Mouse (Mus musculus) c-Kit-positive CD71-positive TER-119-negative erythroid progenitor cells, embryonic 14.5 days (primary cell): ENCODE data around the gene Mrps36.
"Not testable (repeated sequence)": the region's sequence is repeated elsewhere in the genome, so short reads cannot be mapped to it uniquely, and the experiment has no call there.

ENCODE experiments used
- DNase-seq: peaks from one replicate; pipeline ENCODE4 v3.0.0-alpha.2; 2013; ENCODE audit warnings: low read depth

The Mrps36 gene

DNA sequence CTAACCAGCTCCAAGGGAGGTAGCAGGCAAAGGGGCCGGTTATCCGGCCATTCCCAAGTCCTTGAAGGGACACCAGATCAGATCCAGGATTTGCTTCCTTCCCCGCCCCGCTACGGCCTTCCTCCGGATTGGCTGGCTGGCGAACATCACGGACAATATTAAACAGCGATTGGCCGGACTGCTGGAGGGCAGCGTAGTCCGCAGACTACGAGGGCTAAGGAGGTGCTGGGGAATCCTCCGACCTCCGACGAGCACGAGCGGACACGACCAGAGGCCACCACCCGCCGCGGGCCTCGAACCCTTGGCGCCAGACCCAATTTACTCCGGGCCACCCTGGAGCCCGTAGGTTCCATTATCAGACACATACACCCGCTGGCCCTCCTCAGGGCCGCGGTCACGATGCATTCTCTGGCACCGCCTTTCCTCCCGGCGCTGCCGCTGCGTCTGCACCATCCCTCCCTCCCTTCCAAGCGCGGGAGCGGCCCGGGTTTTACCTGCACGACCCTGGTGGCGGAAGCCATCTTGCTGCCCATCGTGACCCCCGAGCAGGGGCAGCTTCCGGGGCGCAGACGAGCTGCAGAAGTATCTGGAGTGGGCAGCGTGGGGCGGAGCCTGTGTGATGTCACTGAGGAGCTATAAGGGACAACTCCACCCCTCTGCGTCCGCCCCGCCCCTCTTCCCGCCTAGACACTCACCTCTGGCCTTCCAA is at the start of gene Mrps36:
Gene Mrps36 (minus strand): TSS at position 624 of the 709 bp plus-strand sequence.
- DNase-seq: peak; percentile 95

DNA sequence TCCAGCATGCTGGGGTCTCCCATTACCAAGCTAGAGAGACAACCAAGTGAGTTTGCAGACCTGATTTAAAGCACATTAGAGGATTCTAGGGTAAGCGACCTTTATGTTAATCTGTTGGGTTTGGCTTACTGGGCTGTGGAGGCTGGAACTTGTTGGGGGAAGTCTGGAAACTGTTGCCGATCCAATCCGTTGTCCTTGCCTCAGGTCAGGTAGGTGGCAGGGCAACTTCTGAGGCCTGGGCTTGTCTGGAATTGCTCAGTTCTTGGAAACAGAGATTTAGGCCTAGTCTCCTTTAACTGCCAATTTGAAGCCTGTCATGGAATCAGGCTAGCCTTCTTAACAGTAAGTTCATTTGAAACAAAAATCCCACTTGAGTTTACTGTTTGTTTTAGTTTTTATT is 44.6 kb upstream of the Mrps36 start:
- no peak for DNase-seq

DNA sequence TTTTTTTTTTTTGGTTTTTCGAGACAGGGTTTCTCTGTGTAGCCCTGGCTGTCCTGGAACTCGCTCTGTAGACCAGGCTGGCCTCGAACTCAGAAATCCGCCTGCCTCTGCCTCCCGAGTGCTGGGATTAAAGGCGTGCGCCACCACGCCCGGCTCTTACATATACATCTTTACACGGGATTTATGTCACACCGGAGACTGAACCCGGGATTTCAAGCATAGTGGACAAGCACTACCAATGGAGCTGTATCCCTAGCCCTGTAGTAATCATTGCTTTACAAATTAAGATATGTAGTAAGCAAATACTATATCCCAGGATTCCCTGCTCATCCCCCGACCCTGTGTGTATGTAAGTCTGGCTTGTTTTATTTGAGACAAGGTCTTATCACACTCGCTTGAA is 43.6 kb upstream of the Mrps36 start:
- not testable (repeated sequence) for DNase-seq

DNA sequence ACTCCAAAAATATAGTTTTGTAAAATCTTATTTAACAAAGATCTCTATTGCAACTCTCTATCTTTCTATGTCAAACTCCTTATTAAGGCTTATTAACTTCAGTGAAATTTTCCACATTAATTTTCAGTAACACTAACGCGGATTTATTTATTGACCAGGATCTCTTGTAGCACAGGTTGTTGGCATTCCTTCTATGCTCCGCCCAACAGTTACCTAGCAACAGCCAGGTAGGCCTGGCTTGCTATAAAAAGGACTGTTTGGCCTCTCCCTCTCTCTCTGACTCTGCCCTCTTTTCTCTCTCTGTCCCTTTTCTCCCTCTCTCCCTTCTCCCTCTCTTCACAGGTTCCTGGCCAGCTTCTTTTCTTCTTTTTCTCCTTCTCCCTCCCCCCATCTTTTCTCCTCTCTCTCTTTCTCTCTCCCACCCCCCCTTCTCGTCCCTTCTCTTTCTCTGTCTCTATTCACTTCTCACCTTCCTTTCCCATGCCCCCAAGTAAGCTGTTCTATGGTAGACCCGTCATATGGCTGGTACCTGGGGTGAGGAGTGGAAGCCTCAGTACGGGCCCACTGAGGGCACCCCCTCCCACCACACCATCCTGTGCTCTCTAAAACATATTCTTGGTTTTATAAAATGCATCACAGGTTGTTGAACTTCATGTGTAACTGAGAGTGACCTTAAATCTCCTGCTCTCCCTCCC is 43.0 kb upstream of the Mrps36 start:
- DNase-seq: no peak

DNA sequence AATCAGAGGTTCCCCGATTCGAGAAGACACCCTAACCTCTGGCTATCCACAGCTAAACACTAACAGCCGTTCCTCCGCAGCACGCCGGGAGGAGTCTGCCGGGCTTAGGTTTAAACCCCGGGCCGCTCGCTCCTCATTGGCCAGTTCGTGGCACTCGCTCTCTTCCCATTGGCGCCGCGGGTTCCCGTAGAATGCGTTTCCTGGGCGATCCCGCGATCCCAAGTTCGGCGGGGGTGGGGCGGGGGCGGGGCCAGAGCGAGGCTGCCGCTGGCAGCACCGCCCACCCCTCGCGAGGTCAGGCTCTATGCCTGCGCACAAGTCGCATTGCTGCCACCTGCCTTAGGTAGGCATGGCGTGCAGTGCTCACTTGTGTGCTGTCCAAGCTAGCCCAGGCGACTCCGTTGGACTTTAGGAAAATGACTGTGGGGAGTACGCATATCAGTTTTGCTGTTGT is 42.0 kb upstream of the Mrps36 start, which contains the start of gene Ccnb1:
Gene Ccnb1 (minus strand): TSS at position 157 of the 454 bp plus-strand sequence.
- DNase-seq: peak; percentile 92

DNA sequence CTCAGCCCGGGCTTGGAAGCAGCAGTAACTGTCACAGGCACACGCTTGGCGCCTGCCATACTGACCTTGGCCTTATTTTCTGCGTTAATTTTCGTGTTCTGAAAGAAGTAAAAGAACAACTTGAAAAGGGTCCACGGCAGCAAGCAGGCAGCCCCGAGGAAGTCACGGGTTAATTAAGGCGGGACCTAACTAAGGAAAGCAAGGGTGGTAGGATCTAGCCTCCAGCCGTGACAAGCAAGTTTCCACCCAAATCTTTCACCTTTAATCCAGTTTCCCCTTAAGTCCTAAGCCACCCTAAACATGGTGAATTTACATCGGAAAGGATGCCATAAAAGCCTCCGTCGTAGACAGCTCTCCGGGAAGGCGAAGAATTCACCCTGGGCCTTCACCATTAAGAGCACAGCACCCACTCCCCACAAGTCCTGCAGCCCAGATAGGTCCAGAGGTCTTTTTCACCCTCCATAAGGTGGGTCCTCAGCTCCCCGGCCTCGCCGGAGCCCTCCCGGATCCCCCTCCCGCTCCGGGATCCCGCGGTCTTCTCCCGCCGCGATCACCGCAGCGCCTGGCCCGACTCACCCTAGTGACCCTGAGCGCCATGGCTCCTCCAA is 41.5 kb upstream of the Mrps36 start:
- no peak for DNase-seq

DNA sequence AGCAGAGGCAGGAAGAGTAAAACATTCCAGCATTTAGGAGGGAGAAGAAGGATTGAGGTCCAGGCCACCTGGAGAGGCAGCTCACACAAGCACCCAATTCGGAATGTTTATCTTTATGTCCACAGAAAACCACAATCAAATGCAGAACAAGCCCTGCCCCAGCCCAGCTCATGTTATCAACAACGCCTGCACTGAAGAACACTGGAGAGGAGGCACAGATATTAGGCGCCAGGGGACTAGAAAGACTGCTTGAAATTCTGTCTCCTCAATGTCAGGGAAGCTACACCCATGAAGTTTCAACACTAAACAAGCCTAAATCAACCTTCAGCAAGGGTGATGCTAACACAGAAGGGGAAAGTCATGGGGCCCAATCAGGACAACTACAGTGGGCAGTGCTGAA is 33.0 kb upstream of the Mrps36 start:
- DNase-seq: peak; percentile 78

DNA sequence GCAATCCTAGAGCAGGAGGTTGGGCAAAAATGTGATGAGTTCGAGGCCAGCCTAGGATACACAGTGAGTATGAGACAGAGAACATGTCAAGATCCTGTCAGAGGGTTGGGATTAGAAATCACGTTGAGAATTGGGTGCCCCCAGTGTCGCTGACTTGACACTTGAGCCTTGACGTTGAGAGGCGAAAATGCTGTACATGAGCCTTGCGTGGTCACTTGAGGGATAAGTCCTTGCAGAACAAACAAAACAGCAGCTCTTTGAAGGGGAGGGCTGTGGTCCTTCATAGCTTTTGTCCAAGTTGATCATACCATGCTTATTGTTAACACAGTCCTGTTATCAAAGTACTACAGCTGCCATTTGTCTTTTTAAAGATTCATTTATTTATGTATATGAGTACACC is 32.3 kb upstream of the Mrps36 start:
- no peak for DNase-seq

DNA sequence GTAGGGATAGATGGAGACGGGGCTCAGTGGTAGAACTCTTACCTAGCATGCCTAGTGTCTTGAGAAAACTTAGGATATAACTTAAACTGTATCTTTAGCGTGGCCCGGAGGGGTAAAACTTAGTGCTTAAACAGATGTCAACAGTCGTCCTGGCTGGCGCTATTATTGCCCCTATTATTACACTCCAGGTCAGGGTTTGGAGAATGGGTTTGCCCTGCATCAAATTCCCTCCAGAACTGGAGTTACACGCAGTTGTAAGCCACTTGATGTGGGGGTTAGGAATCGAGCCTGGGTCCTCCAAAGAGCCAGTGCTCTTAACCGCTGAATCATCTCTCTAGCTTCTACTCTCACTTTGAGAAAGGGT is 31.6 kb upstream of the Mrps36 start:
- DNase-seq: no peak

DNA sequence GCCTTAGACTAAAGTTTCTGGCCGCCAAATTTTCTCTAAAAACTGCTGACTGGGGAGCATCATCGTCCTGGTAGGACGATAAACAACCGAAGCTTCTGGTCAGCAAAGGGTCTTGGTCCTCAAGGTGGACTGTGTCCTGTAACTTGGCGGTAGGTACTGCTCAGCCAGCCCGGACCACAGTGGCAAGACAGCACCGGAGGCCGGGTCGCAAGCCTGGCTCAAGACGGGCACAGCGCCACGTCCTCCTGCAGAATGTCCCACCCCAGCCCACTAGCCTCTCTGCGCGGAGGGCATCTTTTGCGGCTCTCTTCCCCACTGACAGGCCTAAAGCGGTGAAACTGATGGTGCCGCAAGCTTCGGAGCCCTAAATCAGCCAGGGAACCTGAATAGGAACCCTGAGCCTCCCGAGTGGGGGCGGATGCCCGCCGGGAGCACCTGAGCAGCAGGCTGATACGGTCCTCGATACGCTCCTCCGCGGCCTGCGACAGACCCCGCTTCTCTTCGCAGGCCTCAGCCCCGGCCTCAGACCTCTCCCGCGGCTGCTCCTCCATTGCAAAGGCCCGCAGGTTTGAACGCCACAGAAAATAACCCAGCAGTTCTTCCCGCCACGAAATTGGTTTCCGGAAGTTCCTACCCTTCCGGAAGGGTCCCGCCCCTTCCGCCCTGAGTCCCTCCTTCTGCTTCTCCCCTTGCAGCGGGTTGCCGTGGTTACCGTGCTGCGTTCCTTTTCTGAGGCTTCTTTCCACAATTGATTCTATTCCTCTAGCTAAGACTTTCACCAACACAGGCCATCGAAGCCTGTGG is 31.0 kb upstream of the Mrps36 start, which contains the start of gene Cenph:
Gene Cenph (minus strand): TSS at position 648 of the 804 bp plus-strand sequence.
- DNase-seq: peak; percentile 90

DNA sequence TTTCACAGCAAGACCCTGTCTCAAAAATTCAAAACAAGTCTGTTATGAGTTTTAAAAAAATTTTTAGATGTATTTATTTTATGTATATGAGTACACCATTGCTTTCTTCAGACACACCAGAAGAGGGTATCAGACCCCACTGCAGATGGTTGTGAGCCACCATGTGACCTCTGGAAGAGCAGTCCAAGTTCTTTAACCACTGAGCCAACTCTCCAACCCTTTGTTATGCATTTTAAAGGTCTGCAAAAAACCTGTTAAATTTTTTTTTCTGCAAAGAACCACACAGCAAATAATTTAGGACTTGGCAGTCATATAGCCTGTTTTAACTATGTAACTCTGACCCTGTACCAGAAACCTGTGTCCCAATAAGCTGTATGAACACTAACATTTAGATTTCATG is 30.2 kb upstream of the Mrps36 start:
- no peak for DNase-seq

DNA sequence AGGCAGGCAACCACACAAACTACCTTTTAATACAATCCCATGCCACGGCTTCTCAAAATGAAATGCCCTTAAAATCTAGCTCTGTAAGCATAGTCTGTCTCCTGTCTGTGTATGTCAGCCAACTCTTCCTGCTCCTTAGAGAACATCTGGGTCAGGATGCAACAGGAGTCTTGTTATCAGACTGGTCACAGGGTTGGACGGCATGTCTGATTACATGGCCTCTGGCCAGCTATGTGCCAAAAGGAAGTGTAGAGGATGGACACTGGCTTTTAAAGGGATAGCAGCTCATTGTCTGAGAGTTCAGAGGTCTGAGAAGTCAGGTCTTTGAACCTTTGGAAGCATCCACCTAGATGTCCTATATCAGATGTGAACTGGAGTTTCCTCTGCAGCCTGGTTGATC is 10.9 kb upstream of the Mrps36 start:
- no peak for DNase-seq

DNA sequence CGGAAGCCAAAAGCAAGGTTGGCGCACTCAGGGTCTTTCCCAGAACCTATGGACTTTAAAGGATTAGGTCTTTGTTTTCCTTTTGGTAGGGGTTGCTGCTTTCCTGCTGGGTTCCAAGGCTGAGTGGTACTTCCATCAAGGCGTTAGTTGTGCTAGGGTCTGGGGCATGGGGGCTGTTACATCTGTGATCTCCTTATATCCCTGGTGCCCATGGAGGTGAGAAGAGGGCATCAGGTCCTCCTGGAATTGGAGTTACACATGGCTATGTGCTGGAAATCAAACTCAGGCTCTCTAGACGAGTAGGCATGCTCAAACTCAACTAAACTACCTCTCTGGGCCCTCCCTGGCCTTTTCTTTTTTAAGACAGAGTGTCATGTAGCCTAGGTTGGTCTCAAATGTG is 9.7 kb upstream of the Mrps36 start:
- DNase-seq: no peak

DNA sequence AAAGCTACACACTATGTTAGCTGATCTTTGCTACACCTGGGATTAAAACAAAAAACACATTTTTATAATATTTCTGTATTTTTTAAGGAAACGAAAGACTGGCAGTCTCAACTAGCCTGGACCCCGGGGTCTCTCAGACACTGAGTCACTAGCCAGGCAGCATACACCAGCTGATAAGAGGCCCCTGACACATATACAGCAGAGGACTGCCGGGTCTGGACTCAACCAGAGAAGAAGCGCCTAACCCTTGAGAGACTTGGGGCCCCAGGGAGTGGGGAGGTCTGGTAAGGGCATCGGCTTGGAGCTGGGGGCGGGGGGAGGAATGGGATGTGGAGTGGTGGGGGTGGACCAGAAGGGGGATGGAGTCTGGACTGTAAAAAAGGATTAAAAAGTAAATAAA is 8.6 kb upstream of the Mrps36 start:
- no peak for DNase-seq

DNA sequence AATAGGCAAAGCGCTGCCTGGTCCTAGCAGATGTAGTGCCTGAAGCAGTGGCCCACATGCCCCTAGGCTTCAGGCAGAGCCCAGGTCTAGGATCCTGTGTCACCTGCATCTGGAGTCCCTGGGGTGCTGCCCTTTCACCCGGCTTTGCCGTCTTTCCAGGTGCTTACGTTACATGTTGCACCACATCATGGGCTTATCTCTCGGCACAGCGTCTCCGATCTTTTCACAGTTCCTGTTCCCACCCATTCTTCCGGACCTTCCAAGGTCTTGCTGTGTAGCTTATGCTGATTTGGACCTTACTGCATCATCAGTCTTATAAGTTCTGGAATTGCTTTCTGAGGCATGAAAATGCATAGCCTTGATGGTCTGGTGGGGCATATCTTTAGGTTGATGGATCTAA is 8.1 kb upstream of the Mrps36 start:
- DNase-seq: no peak

DNA sequence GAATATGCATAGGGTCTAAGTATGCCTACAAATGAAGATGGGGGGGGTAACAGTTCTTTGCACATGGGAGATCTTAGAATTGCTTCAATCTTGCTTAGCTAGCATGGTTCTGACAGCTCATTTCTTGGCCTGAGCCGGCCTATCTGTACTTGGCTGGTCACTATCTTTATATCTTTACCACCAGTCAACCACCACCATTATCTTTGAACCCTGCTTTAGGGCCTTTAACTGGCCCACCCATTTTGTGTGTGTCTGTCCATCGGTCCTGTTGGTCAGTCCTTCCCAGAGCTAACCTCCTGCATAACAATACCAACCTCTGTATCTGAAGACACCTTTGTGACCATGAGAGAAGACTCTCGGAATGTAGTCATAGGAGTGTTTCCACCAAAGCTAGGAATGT is 6.9 kb upstream of the Mrps36 start:
- DNase-seq: no peak

DNA sequence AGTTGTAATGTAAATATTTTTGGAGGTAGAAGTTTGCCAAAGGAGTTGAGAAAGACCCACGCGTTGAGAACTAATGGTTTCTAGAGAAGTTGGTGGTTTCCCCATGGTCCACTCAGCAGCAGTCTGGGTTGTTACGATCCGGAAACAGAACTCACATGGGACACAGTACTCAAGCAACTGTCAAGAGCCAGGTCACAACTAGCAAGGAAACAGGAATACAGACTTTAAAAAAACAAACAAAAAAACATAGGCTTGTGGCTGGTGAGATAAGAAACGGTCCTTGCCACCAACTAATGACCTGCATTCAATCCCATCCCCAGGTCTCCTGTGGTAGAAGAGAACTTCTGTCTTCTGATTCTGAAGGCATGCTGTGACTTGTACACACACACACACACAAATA is 6.3 kb upstream of the Mrps36 start:
- DNase-seq: no peak

DNA sequence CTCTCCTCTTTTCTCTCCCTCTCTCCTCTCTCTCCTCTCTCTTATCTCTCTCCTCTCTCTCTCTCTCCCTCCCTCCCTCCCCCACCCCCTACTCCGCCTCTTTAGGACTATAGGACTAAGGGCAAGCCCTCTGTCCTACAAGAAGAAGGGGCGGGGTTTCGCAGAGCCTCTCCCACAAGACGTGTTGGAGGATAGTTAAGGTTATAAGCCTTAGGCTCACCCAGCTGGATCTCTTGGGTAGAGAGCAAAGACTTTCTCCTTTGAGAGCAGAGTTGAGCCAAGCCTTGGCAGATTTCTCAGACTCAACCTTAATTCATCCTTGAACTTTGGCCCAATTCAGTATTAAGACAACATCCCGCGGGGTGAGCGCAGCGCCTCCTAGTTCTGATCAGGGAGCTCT is 4.2 kb upstream of the Mrps36 start:
- no peak for DNase-seq

DNA sequence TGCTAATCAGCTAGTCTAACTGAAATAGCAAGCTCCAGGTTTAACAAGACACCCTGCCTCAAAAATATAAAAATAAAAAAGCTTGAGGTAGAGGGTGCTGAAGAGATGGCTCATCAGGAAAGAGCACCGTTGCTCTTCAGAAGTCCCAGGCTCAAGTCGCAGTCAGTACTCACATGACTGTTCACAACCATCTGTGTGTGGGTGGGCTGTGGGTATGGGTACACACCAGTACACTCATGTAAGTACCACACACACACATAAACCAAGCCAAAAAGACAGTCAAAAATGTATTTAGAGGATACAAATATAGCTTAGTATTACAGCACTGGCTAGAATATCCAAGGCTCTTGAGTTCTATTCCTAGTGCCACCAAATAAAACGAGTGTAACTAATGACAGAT is 1.6 kb upstream of the Mrps36 start:
- no peak for DNase-seq

DNA sequence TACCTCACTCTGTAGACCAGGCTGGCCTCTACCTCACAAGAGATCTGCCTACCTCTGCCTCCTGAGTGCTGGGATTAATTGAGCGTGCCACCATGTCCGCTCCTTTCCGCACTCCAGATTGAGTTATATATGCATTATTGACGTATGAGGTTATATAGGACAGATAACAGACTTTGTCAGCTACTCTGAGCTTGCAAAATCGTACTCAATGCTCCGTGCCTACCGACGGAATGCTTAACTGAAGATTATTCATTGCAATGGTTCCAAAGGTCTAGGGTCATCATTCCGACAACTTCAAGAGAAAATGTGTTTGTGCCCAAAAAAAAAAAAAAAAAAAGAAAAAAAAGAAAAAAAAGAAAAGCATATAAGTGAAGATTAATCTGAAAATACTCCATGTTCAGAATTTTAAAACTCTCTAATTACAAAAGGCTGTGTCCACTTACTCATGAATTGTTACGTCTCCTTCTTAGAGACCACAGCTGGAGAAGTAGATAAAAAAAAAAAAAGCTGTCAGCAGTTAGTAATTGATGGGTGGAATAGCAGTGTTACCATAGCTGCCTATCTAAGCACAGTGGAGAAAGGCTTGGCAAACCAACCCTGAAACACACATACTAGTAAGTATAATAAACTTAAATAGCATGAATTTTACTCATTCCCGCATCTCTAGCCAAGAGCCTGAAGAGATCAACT is 968 bp downstream of the Mrps36 start:
- no peak for DNase-seq

DNA sequence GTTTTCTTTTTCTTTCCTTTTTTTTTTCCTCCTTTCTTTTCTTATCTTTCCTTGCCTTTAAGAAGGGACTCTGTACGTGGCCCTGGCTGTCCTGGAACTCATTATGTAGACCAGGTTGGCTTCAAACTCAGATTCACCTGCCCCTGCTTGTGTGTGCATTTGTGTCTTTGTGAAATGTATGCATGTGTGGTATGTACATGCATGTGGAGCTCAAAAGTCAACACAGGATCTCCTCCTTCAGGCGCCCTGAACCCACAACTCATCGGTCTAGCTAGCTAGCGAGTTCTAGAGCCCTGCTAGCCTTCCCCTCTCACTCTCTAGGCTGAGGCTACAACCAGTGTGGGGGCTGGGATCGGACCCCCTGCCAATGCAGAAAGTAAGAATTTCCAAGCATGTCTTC is 1.6 kb downstream of the Mrps36 start:
- no peak for DNase-seq

DNA sequence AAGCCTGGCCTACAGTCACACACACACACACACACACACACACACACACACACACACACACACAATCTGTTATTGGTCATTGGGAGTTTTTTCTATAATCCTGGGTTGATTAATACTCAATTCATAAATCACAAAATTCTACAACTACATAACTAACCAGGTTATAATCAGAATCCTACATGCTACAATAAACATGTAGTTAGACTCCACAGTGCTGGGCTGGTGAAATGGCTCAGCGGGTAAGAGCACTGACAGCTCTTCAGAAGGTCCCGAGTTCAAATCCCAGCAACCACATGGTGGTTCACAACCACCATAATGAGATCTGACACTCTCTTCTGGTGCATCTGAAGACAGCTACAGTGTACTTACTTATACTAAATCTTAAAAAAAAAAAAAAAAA is 11.7 kb downstream of the Mrps36 start:
- DNase-seq: no peak
